Mouse (Mus musculus) limb, embryonic 12.5 days (tissue): Measurements from ENCODE around the gene Gm30083. TPM values are rescaled to one million over a fixed set of nuclear protein-coding genes. Genes with fewer than 3 reads are reported as not detected.

Experiments used
- ATAC-seq: fragments of 200-750 bp; cut with Nextera tagmentation; 2 replicates; pipeline ENCODE4 v1.8.0; 2017; ENCODE audit warnings: low read depth, moderate TSS enrichment; ENCODE audit not compliant: insufficient number of reproducible peaks, insufficient read depth, low FRiP score, low TSS enrichment
- H3K27ac ChIP-seq: fragments of 300-500 bp; sonication (generic); 2 replicates; pipeline ENCODE4 v1.5.1; 2016; ENCODE audit warnings: mild to moderate bottlenecking, moderate library complexity
- H3K27me3 ChIP-seq: fragments of 300-500 bp; sonication (generic); 2 replicates; pipeline ENCODE4 v1.6.1; 2016; ENCODE audit warnings: mild to moderate bottlenecking, moderate library complexity
- H3K36me3 ChIP-seq: fragments of 300-500 bp; sonication (generic); 2 replicates; pipeline ENCODE4 v1.6.1; 2016; ENCODE audit warnings: mild to moderate bottlenecking, moderate library complexity
- H3K4me1 ChIP-seq: fragments of 300-500 bp; sonication (generic); replicated peaks from 2 replicates; pipeline ENCODE4 v1.6.1; 2016
- H3K4me2 ChIP-seq: fragments of 300-500 bp; sonication (generic); 2 replicates; pipeline ENCODE4 v1.6.1; 2016; ENCODE audit warnings: mild to moderate bottlenecking, moderate library complexity
- H3K4me3 ChIP-seq: fragments of 300-500 bp; sonication (generic); replicated peaks from 2 replicates; pipeline ENCODE4 v1.5.1; 2016; ENCODE audit warnings: mild to moderate bottlenecking
- H3K9ac ChIP-seq: fragments of 300-500 bp; sonication (generic); replicated peaks from 2 replicates; pipeline ENCODE4 v1.6.1; 2016; ENCODE audit warnings: mild to moderate bottlenecking, moderate library complexity
- H3K9me3 ChIP-seq: fragments of 300-500 bp; sonication (generic); 2 replicates; pipeline ENCODE4 v1.6.1; 2016; ENCODE audit warnings: mild to moderate bottlenecking, moderate library complexity
- WGBS: fragments of 180-500 bp; shearing (Covaris S2); methylation state at CpG from one replicate; pipeline ENCODE4 v1.1.7; 2016; 5-methylcytosine and 5-hydroxymethylcytosine counted together
- polyA plus RNA-seq: library from polyadenylated mRNA; unstranded; fragments of >200 nt; fragmentation: Nextera tagmentation; extraction: Ambion mirVana; gene quantifications from 2 replicates; pipeline ENCODE4 v1.2.1, GENCODE M21; 2016

Gm30083 gene
- polyA plus RNA-seq, 1 experiment from 2014 or later: not detected

DNA sequence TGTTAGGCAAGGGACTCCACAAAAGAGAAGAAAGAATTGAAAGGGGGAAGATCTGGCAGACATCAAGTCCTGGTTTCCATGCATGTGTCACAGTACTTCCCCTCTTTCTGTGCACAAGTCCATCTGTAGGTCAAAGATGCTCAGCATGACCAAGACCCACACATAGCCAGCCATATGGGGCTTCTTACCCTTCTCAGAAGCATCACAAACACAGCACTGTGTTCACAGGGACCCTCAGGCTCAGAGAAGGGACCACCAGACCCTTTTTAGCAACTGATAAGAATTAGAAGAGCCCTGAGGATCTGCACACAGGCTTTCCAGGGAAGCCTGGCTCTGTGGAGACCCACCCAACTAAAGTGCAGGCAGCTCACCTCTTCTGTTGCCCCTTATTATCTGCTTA, 14.9 kb downstream of the Gm30083 start:
- H3K9ac ChIP-seq: no peak overlapping the region
- H3K27me3 ChIP-seq: no peaks in the 10 kb centered on the region
- H3K4me1 ChIP-seq: 0 out of 2 replicates have a peak, but pooled peaks cover 4% of the 10 kb centered on the region
- H3K27ac ChIP-seq: no peak overlapping the region
- no peaks in the 10 kb centered on the region for H3K9me3 ChIP-seq
- no peaks in the 10 kb centered on the region for H3K36me3 ChIP-seq
- no peak overlapping the region for H3K4me3 ChIP-seq
- no peak overlapping the region for H3K4me2 ChIP-seq
- no peak for ATAC-seq

DNA sequence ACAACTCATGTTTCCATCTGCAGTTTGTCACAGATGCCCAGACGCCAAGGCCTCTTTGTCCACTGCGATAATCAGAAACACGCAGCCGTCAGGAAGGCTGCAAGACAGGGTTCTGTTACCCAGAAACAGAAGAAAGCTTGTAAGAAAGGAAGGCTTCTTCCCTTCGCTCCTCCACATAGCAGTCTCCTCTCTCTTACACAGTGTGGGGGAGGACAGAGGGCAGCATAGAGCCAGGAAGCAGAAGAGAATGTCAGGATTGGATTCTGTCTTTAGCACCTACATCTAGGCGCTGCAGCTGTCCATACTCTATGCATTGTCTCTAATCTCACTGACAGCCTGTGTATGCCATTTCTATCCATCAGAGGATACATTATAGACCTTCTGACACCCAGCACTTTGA, 17.6 kb downstream of the Gm30083 start:
- Histone ChIP-seq H3K4me1 (0 out of 2 replicates have a peak, but pooled peaks cover 4% of the 10 kb centered on the region), H3K36me3 (no peaks in the 10 kb centered on the region), H3K9ac (no peak overlapping the region; the same call in 1 of the 2 replicates), H3K27me3 (0 out of 2 replicates have a peak, but pooled peaks cover 9% of the 10 kb centered on the region), H3K4me3 (no peak overlapping the region), H3K9me3 (no peaks in the 10 kb centered on the region), H3K27ac (no peak overlapping the region), H3K4me2 (no peak overlapping the region)
- 35% methylated on average over 6 of the region's 6 CpGs for WGBS
- ATAC-seq: no peak

DNA sequence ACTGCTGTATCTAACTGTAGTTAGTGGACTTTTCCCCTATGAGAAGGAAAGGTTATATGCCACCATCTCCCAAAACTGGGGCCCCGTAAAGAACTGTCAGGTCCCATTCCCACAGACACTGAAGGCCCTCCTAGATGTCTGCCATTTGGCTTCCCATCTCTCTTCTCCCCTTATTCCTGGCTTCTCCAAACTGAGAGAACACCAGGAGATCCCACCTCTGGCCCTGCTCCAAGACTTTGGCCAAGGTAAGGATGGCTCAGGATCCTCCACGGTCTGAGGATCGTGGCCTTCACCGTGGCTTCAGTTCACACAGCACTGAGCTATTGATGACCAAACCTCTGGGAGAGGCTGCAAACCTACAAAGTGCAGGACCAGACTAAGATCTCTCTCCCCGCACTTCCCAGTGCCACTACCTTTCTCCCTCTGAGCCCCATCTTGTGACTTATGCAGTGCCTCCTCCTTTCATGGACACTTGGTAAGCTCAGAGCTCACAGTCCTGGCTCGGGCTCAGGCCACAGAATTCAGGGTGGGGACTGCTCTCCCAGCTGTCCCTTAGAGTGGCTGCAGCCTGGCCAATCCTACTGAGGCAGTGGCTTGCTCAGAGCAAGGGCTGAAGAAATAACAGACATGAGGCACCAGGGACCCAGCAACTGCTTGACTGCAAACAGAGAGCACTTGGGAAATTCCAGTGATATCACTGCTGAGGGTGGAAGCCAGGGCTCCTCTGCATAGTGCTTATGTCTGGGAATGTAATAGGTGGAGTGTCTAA, 21.3 kb downstream of the Gm30083 start:
- 0 out of 2 replicates have a peak, but pooled peaks cover 4% of the 10 kb centered on the region for H3K4me1 ChIP-seq
- H3K4me2 ChIP-seq: no peak overlapping the region
- H3K4me3 ChIP-seq: no peak overlapping the region
- H3K27me3 ChIP-seq: peaks cover 16% of the 10 kb centered on the region
- H3K27ac ChIP-seq: no peak overlapping the region
- 89% methylated on average over 6 of the region's 6 CpGs for WGBS
- no peak for ATAC-seq
- no peaks in the 10 kb centered on the region for H3K9me3 ChIP-seq
- no peaks in the 10 kb centered on the region for H3K36me3 ChIP-seq
- H3K9ac ChIP-seq: no peak overlapping the region

DNA sequence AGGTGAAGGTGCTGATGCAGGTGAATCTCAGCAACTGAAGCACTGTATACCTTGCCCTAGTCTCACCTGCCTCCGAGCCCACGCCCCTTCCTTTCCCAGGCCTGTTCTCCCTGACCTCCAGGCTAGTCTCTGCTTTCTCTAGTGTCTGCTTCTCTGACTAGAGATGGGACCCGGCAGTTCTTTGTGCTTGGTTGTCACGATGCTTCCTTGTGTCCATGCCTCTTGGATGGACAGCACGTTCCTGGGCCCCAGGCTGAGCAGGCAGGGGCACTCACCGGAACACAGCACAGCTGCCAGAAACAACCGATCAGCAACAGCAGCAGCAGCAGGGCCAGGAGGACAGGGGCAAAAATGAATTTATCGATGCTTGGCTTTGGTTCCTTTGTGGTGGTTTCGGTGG, 21.9 kb downstream of the Gm30083 start:
- Histone ChIP-seq H3K27me3 (peaks cover 16% of the 10 kb centered on the region), H3K27ac (no peak overlapping the region), H3K4me1 (0 out of 2 replicates have a peak, but pooled peaks cover 4% of the 10 kb centered on the region), H3K36me3 (no peaks in the 10 kb centered on the region), H3K4me2 (no peak overlapping the region), H3K9me3 (no peaks in the 10 kb centered on the region), H3K4me3 (no peak overlapping the region), H3K9ac (no peak overlapping the region)
- WGBS: 93% methylated on average over 9 of the region's 9 CpGs
- no peak for ATAC-seq

DNA sequence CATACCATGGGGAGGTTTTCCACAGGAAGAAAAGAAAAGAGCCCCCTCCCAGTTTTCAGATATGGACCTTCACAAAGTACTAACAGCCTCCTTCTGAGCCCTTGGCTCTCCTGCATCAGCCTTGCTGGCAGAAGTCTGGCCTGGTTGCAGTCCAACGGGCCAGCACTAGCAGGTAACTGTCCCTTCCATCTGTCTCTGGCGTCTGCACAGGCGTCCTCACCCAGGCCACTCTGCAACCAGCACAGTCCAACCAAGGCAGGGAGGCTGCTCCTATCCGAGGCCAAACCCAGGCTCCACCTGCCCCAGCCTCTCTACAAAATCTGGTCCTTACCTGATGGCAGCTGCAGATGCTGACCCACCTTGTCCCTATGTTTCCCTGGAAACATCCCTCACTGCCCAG, 23.0 kb downstream of the Gm30083 start:
- no peak overlapping the region for H3K4me2 ChIP-seq
- no peak overlapping the region for H3K9ac ChIP-seq
- H3K4me3 ChIP-seq: no peak overlapping the region
- H3K9me3 ChIP-seq: no peaks in the 10 kb centered on the region
- ATAC-seq: no peak
- 0 out of 2 replicates have a peak, but pooled peaks cover under 1% of the 10 kb centered on the region for H3K4me1 ChIP-seq
- peaks cover 16% of the 10 kb centered on the region for H3K27me3 ChIP-seq
- no peak overlapping the region for H3K27ac ChIP-seq
- WGBS: 71% methylated on average over 4 of the region's 4 CpGs
- H3K36me3 ChIP-seq: no peaks in the 10 kb centered on the region

DNA sequence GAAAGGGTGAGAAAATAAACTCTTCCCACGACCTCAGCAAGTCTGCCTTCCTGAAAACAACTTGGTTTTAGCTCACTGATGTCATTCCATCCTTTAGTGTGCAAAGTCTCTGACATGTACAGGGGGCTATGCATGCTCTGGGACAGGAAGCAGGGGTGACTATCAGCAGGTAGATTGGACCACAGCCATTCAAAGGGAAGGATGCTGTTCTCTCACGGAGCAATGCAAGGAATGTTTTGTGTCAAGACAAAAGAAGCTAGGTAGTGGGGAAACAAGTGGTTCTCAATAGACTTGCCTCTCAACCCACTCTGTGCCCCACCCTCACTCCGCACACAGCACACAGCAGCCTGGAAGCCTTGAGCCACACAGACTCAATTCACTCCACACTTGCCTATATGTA, 25.8 kb downstream of the Gm30083 start:
- 63% methylated on average over 3 of the region's 3 CpGs for WGBS
- no peak for ATAC-seq
- Histone ChIP-seq H3K9ac (no peak overlapping the region), H3K4me1 (no peaks in the 10 kb centered on the region), H3K27me3 (peaks cover 16% of the 10 kb centered on the region), H3K4me3 (no peak overlapping the region), H3K36me3 (no peaks in the 10 kb centered on the region), H3K27ac (no peak overlapping the region), H3K4me2 (no peak overlapping the region), H3K9me3 (no peaks in the 10 kb centered on the region)

DNA sequence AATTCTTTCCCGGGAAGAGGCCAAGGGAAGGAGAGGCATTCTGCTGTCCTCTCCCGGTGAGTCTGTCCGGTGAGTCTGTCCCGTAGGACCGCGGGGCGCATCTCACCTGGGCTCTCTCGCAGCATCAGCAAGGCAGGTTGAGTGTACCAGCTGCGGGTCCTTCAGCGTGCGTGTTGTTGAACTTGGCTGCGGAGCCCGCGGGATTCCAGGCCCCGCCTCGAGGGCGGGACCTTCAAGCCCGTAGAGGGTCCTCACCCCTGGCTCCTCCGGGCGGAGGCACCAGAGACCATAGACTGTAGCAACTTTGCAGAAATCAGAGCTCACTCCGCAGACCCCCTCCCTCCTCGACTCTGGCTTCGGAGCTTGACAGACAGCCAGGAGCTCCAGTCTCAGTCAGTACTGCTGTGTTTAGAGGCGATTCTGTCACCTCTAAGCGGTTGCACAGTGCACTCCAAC, 36.4 kb downstream of the Gm30083 start, which contains the start of gene Zfp488:
Zfp488 (minus strand) TSS at position 161 of the 456 bp plus-strand sequence.
- peak; percentile 71 for ATAC-seq

DNA sequence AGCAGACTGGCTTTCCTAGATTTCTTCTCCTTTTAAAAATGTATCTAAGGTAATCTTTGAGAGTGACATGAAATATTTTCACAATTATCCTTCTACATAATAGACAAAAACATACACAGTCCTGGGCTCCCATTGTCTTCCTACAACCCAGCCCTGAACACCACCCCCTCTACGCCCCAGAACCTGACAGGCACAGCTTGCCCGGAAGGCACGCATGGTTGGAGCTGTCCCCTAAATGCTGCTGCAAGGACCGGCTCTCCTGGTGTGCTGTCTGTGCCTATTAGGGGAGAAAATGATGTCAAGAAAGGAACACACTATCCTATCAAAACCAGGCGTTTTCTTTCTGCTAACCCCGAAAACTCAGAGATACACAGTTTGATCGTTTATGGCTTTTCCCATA, 37.2 kb downstream of the Gm30083 start:
- H3K4me1 ChIP-seq: peaks cover 11% of the 10 kb centered on the region
- peaks cover 40% of the 10 kb centered on the region for H3K27me3 ChIP-seq
- no peaks in the 10 kb centered on the region for H3K36me3 ChIP-seq
- no peak overlapping the region for H3K4me3 ChIP-seq
- 14% methylated on average over 7 of the region's 7 CpGs for WGBS
- H3K9ac ChIP-seq: no peak overlapping the region
- peak overlapping the region; percentile 77 for H3K4me2 ChIP-seq
- H3K9me3 ChIP-seq: no peaks in the 10 kb centered on the region
- ATAC-seq: no peak
- H3K27ac ChIP-seq: no peak overlapping the region

More for the DNA sequence above, 36.4 kb downstream of the Gm30083 start, which contains the start of gene Zfp488:
- no peaks in the 10 kb centered on the region for H3K9me3 ChIP-seq
- H3K4me2 ChIP-seq: peak within 1 kb of the TSS; percentile 77
- H3K4me1 ChIP-seq: peaks cover 11% of the 10 kb centered on the region
- no peaks in the 10 kb centered on the region for H3K36me3 ChIP-seq
- 2% methylated on average over 25 of the region's 25 CpGs for WGBS
- peak within 1 kb of the TSS; percentile 42 for H3K4me3 ChIP-seq
- 0 out of 2 replicates have a peak within 1 kb of the TSS, but pooled peaks have one; percentile 42 for H3K9ac ChIP-seq
- H3K27ac ChIP-seq: no peak within 1 kb of the TSS
- peaks cover 40% of the 10 kb centered on the region for H3K27me3 ChIP-seq

DNA sequence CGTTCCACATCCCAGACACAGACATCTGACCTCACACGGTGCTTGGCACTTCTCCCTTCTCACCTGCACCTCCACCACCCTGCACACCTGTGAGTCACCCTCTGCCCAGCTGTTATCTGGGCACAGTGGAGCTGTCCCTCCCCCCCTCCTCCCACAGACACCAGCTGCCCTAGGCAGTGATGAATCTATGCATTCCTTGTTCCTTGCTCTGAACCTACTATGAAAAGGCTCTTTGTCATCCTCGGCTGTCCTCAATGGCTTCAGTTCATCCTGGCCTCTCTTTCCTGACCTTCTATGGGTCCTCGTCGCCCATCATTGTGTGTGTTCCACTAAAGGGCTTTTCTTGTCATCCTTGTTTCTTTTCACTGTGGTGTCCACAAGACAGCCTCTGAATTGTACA, 40.2 kb downstream of the Gm30083 start:
- H3K27me3 ChIP-seq: peaks cover 44% of the 10 kb centered on the region
- H3K27ac ChIP-seq: no peak overlapping the region
- 80% methylated on average over 5 of the region's 5 CpGs for WGBS
- H3K4me2 ChIP-seq: no peak overlapping the region
- no peaks in the 10 kb centered on the region for H3K9me3 ChIP-seq
- no peaks in the 10 kb centered on the region for H3K36me3 ChIP-seq
- peaks cover 11% of the 10 kb centered on the region for H3K4me1 ChIP-seq
- H3K4me3 ChIP-seq: no peak overlapping the region
- no peak overlapping the region for H3K9ac ChIP-seq
- no peak for ATAC-seq

DNA sequence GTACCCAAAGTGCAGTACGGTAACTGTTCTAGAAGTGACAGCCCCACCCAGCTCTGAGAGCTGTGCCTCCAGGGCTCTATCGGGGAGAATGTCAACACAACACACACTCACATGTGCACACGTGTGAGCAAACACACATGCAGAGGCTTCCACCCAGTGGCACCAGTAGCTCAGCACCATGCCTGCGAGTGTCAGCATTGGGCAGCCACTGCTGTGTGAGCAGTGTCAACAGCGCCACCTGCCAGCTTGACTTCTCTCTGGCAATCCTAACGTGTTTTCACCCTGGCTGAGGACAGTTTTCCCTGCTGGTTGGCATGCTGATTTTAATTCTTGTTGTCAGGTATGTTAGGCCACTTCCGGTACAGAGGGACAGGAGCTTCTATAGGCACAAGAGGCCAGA, 42.3 kb downstream of the Gm30083 start:
- H3K27ac ChIP-seq: no peak overlapping the region
- no peaks in the 10 kb centered on the region for H3K9me3 ChIP-seq
- 47% methylated on average over 7 of the region's 7 CpGs for WGBS
- ATAC-seq: no peak
- H3K36me3 ChIP-seq: no peaks in the 10 kb centered on the region
- no peak overlapping the region for H3K9ac ChIP-seq
- peaks cover 23% of the 10 kb centered on the region for H3K27me3 ChIP-seq
- H3K4me1 ChIP-seq: peaks cover under 1% of the 10 kb centered on the region; the same call in 1 of the 2 replicates
- no peak overlapping the region for H3K4me2 ChIP-seq
- H3K4me3 ChIP-seq: no peak overlapping the region

DNA sequence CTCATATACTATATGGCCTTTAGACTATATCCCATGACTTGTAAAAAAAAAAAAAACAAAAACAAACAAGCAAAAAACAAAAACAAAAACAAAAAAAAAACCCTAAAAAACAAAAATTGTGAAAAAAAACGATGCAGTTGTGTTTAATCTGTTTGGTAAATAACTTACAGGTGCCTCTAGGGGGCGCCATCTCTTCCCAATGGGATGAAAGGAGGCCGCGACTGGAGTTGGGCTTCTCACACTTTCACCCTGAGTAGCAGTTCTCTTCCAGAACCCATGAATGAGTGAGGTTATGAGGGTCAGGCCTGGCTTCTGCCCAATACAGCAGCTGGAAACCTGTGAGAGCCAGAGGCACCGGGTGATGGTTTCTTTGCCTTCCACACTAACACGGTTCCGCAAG, 49.3 kb downstream of the Gm30083 start:
- no peak for ATAC-seq

More for the DNA sequence above, 49.3 kb downstream of the Gm30083 start:
- H3K4me2 ChIP-seq: no peak overlapping the region
- no peaks in the 10 kb centered on the region for H3K4me1 ChIP-seq
- 63% methylated on average over 7 of the region's 7 CpGs for WGBS
- no peaks in the 10 kb centered on the region for H3K36me3 ChIP-seq
- H3K9ac ChIP-seq: no peak overlapping the region
- H3K27me3 ChIP-seq: no peaks in the 10 kb centered on the region; the same call in 1 of the 2 replicates
- H3K27ac ChIP-seq: no peak overlapping the region
- H3K9me3 ChIP-seq: no peaks in the 10 kb centered on the region
- H3K4me3 ChIP-seq: no peak overlapping the region
